Mouse (Mus musculus) spleen, adult 2 months (tissue): ENCODE results near the gene Cct8l1. TPM values are rescaled to one million over a fixed set of nuclear protein-coding genes. Genes with fewer than 3 reads are reported as not detected.

Source experiments
- DNase-seq, 2 experiments: peaks; one replicate each; pipeline versions ENCODE4 v3.0.0 to v3.0.0-alpha.2; 2012 to 2021; ENCODE audit warnings: low spot score in 2 of 2, low read depth in 1 of 2
- H3K27ac ChIP-seq: fragments of 200-500 bp; 2 replicates; pipeline ENCODE4 v1.5.1; 2012; ENCODE audit warnings: low read length, inconsistent platforms; ENCODE audit not compliant: insufficient read depth
- H3K27me3 ChIP-seq: fragments of 200-500 bp; 2 replicates; pipeline ENCODE4 v1.6.1; 2012; ENCODE audit warnings: mild to moderate bottlenecking, moderate library complexity, low read length, inconsistent platforms; ENCODE audit not compliant: control insufficient read depth, insufficient read depth
- H3K36me3 ChIP-seq: fragments of 200-500 bp; 2 replicates; pipeline ENCODE4 v1.6.1; 2012; ENCODE audit warnings: mild to moderate bottlenecking, low read length, inconsistent platforms; ENCODE audit not compliant: control insufficient read depth, insufficient read depth
- H3K4me1 ChIP-seq: fragments of 200-500 bp; 2 replicates; pipeline ENCODE4 v1.6.1; 2011; ENCODE audit warnings: inconsistent platforms; ENCODE audit not compliant: control insufficient read depth, insufficient read depth, insufficient read length
- H3K4me3 ChIP-seq: fragments of 200-500 bp; 2 replicates; pipeline ENCODE4 v1.5.1; 2011; ENCODE audit warnings: mild to moderate bottlenecking, inconsistent platforms; ENCODE audit not compliant: insufficient read depth, insufficient read length; ENCODE audit errors: extremely low read depth
- CTCF ChIP-seq: fragments of 200-500 bp; IDR thresholded peaks from 2 replicates; pipeline ENCODE4 v1.5.1; 2011; ENCODE audit warnings: mild to moderate bottlenecking, inconsistent platforms; ENCODE audit not compliant: insufficient read depth, insufficient read length, insufficient replicate concordance; ENCODE audit errors: extremely low read depth
- POLR2A ChIP-seq: fragments of 200-500 bp; IDR thresholded peaks from 2 replicates; pipeline ENCODE4 v1.6.1; 2011; ENCODE audit warnings: low read depth, low read length, inconsistent platforms
- WGBS: fragments of 180-500 bp; shearing (Covaris S2); methylation state at CpG from one replicate; pipeline ENCODE4 v1.1.7; 2018; 5-methylcytosine and 5-hydroxymethylcytosine counted together
- polyA plus RNA-seq: library from polyadenylated mRNA; depleted of rRNA; stranded (reverse); fragments of >200 nt; gene quantifications from 2 replicates; pipeline ENCODE4 v1.2.3, GENCODE M21; 2012; rRNA removed

The Cct8l1 gene
- polyA plus RNA-seq, 1 experiment, result not detected

GRCm38 (mm10) chr5:25550912-25551311 is 35.0 kb downstream of the Cct8l1 start:
- H3K4me3 ChIP-seq, result no peak overlapping the region
- no peaks in the 10 kb centered on the region for H3K27me3 ChIP-seq
- no peak for DNase-seq
- no peaks in the 10 kb centered on the region for H3K36me3 ChIP-seq
- 86% methylated on average over 1 of the region's 1 CpGs for WGBS
- H3K4me1 ChIP-seq, result no peaks in the 10 kb centered on the region
- TF ChIP-seq CTCF (no peak), POLR2A (no peak)
- no peak overlapping the region for H3K27ac ChIP-seq

GRCm38 (mm10) chr5:25554210-25554609 is 38.3 kb downstream of the Cct8l1 start:
- H3K36me3 ChIP-seq, result no peaks in the 10 kb centered on the region
- whole genome bisulfite sequencing, result 93% methylated on average over 1 of the region's 1 CpGs
- H3K4me3 ChIP-seq, result no peak overlapping the region
- H3K4me1 ChIP-seq, result no peaks in the 10 kb centered on the region
- no peak for DNase-seq
- H3K27ac ChIP-seq, result no peak overlapping the region
- no peak for TF ChIP-seq POLR2A
- TF ChIP-seq CTCF, result no peak
- no peaks in the 10 kb centered on the region for H3K27me3 ChIP-seq

GRCm38 (mm10) chr5:25554689-25555088 is 38.8 kb downstream of the Cct8l1 start:
- H3K4me3 ChIP-seq, result no peak overlapping the region
- DNase-seq, result no peak
- H3K27ac ChIP-seq, result no peak overlapping the region
- no peaks in the 10 kb centered on the region for H3K27me3 ChIP-seq
- TF ChIP-seq CTCF, result no peak
- no peak for TF ChIP-seq POLR2A
- 63% methylated on average over 1 of the region's 1 CpGs for WGBS
- H3K4me1 ChIP-seq, result no peaks in the 10 kb centered on the region
- H3K36me3 ChIP-seq, result no peaks in the 10 kb centered on the region

- H3K27me3 ChIP-seq, result no peaks in the 10 kb centered on the region
- no peak overlapping the region for H3K27ac ChIP-seq
- TF ChIP-seq CTCF (no peak), POLR2A (no peak)
- H3K4me3 ChIP-seq, result no peak overlapping the region
- no peaks in the 10 kb centered on the region for H3K4me1 ChIP-seq
- no peaks in the 10 kb centered on the region for H3K36me3 ChIP-seq
- DNase-seq, result no peak
- 89% methylated on average over 5 of the region's 5 CpGs for WGBS
These were observed 39.8 kb downstream of the Cct8l1 start for GRCm38 (mm10) chr5:25555684-25556083.

- H3K36me3 ChIP-seq, result no peaks in the 10 kb centered on the region
- no peak for DNase-seq
- H3K4me1 ChIP-seq, result no peaks in the 10 kb centered on the region
- TF ChIP-seq CTCF, result no peak
- TF ChIP-seq POLR2A, result no peak
- 87% methylated on average over 5 of the region's 5 CpGs for WGBS
- no peak overlapping the region for H3K4me3 ChIP-seq
- no peaks in the 10 kb centered on the region for H3K27me3 ChIP-seq
- no peak overlapping the region for H3K27ac ChIP-seq
These were observed 40.5 kb downstream of the Cct8l1 start for GRCm38 (mm10) chr5:25556363-25556762.

Other genes with a start within 250 kb of the Cct8l1 start
- 18.9 and 19.2 TPM in 2 replicates for gene Kmt2c, start 17.3 kb upstream of the Cct8l1 start, polyA plus RNA-seq
- 1.7 and 3.1 TPM in 2 replicates for gene Xrcc2, start 189.8 kb downstream of the Cct8l1 start, polyA plus RNA-seq
- gene Actr3b, start 243.9 kb downstream of the Cct8l1 start, polyA plus RNA-seq, result 0.76 and 0.85 TPM in 2 replicates